In genomic region chr19:10100631-10101071, GRCm38 (mm10) we compare ENCODE assay signal across 8 mouse cellular contexts. TPM values are rescaled to one million over a fixed set of nuclear protein-coding genes. Genes with fewer than 3 reads are reported as not detected.
A peak's percentile ranks its signal among the peaks of the same experiment; 100 is the strongest.
DNase-seq lines count a peak whose midpoint lies in the region; ATAC-seq lines count a peak whose summit lies in the region.

No protein-coding gene starts in this region.

- peak overlapping the region; percentile 77 for H3K4me3 ChIP-seq in hindbrain, embryonic 10.5 days
- H3K4me3 ChIP-seq in lung, embryonic 16.5 days (ENCODE audit: low read length), result peak overlapping the region; percentile 69

- H3K27me3 ChIP-seq in hindbrain, embryonic 10.5 days (ENCODE audit: insufficient read depth, poor library complexity, severe bottlenecking), result no peaks in the 10 kb centered on the region
- H3K27me3 ChIP-seq in lung, embryonic 16.5 days (ENCODE audit: control insufficient read depth, insufficient read depth, low read depth, low read length), result no peaks in the 10 kb centered on the region

- H3K27ac ChIP-seq in hindbrain, embryonic 10.5 days, result peak overlapping the region; percentile 99
- peak overlapping the region; percentile 90 for H3K27ac ChIP-seq in lung, embryonic 16.5 days (ENCODE audit: low read length)

- peak; percentile 51 for ATAC-seq in frontal cortex, adult (ENCODE audit: low TSS enrichment)
- peak; percentile 76 for ATAC-seq in lung, embryonic 16.5 days (ENCODE audit: low read depth)

- peak overlapping the region; percentile 73 for H3K4me2 ChIP-seq in lung, embryonic 16.5 days (ENCODE audit: low read depth, low read length)

- peaks cover 42% of the 10 kb centered on the region for H3K36me3 ChIP-seq in hindbrain, embryonic 10.5 days
- no peaks in the 10 kb centered on the region for H3K36me3 ChIP-seq in lung, embryonic 16.5 days (ENCODE audit: control insufficient read depth, insufficient read depth, low read length)

- peak overlapping the region; percentile 76 for H3K9ac ChIP-seq in lung, embryonic 16.5 days (ENCODE audit: low read length)

- under 1% methylated on average over 21 of the region's 21 CpGs for WGBS in hindbrain, embryonic 10.5 days
- WGBS in lung, embryonic 16.5 days, result under 1% methylated on average over 21 of the region's 21 CpGs

- peaks cover 63% of the 10 kb centered on the region for H3K4me1 ChIP-seq in hindbrain, embryonic 10.5 days (replicated peaks)
- peaks cover 23% of the 10 kb centered on the region for H3K4me1 ChIP-seq in lung, embryonic 16.5 days (replicated peaks; ENCODE audit: control insufficient read depth, insufficient read depth, low read length)

- peak; percentile 98 for DNase-seq in NIH3T3 (ENCODE audit: low read depth)
- DNase-seq in cerebellum, adult 9-10 months, result peak; percentile 16
- peak; percentile 83 for DNase-seq in hindbrain, embryonic 10.5 days (ENCODE audit: low spot score)
- DNase-seq in layer of hippocampus, adult 9-11 months, result peak; percentile 68
- peak; percentile 85 for DNase-seq in ovary, postnatal 36 days (ENCODE audit: low spot score)
- peak; percentile 78 for DNase-seq in thymus, postnatal 25 days

- no peaks in the 10 kb centered on the region for H3K9me3 ChIP-seq in hindbrain, embryonic 10.5 days
- H3K9me3 ChIP-seq in lung, embryonic 16.5 days (ENCODE audit: control insufficient read depth, low read length), result no peaks in the 10 kb centered on the region

RNA-seq across cellular contexts. Expression of gene Fads2, which starts 0.9 kb away (rescaled TPM):
- polyA plus RNA-seq in hindbrain, embryonic 10.5 days (2016; fragmentation: Nextera tagmentation; extraction: Ambion mirVana), result 180 and 207 TPM in 2 replicates
- polyA plus RNA-seq in lung, embryonic 16.5 days (2015; fragmentation: Nextera tagmentation; extraction: Ambion mirVana), result 67.5 and 74.5 TPM in 2 replicates

RNA-seq across cellular contexts. Expression of gene Fads3, which starts 59.3 kb away (rescaled TPM):
- 6.7 and 8.1 TPM in 2 replicates for polyA plus RNA-seq in hindbrain, embryonic 10.5 days (2016; fragmentation: Nextera tagmentation; extraction: Ambion mirVana)
- 72.0 and 76.0 TPM in 2 replicates for polyA plus RNA-seq in lung, embryonic 16.5 days (2015; fragmentation: Nextera tagmentation; extraction: Ambion mirVana)

Comparison
In these comparisons a context has a peak if more than half of its experiments do, and no peak if none do; other contexts are left out.
1. Peak in every context shown above with its lines: DNase-seq, ATAC-seq, H3K4me3 ChIP-seq and H3K27ac ChIP-seq.
2. DNase-seq: peak in every context shown above with its lines; median percentile 98 in NIH3T3; 85 in ovary, postnatal 36 days; 83 in hindbrain, embryonic 10.5 days; 78 in thymus, postnatal 25 days; 68 in layer of hippocampus, adult 9-11 months; 16 in cerebellum, adult 9-10 months.